24 mouse cellular contexts compared by ENCODE assay signal in the genomic region with DNA sequence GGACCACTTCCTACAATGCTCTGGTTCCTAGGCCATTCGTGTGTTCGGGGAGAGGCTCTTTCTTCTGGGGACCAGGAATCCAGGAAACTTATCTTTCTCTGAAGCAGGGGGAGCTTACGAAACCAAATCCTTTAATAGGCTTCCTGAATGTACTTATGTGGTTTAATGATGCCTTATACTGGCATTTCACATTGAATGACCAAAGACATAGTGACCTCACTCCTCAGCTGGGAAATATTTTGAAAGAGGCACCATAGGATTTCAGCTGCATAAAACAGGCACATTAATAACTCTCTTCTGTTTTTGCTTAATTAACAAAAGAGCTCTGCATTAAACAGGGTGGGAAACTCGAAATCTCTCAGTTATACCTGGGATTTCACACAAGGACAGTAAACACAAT. TPM values are rescaled to one million over a fixed set of nuclear protein-coding genes. Genes with fewer than 3 reads are reported as not detected.
DNase-seq lines count a peak whose midpoint lies in the region; ATAC-seq and TF ChIP-seq lines count a peak whose summit lies in the region.
"Had no signal": no experiment of that assay in that cellular context is flagged by ENCODE, and none has a peak within 500 bp of the region (broad histone marks: within the 10 kb centered on the region; RNA-seq: fewer than 3 reads in every experiment).

No protein-coding gene starts in this region.

- TF ChIP-seq EP300 in heart, postnatal 0 days (IDR thresholded peaks at IDR 0.05; ENCODE audit: low read depth) = no peak

- peaks cover 79% of the 10 kb centered on the region for H3K36me3 ChIP-seq in heart, postnatal 0 days (replicated peaks; ENCODE audit: control insufficient read depth, insufficient read depth, low read length)
- H3K36me3 ChIP-seq in lung, embryonic 15.5 days = peaks cover 66% of the 10 kb centered on the region

- H3K27ac ChIP-seq in heart, postnatal 0 days (ENCODE audit: low read depth) = 0 out of 2 replicates have a peak overlapping the region, but pooled peaks have one; percentile 25
- H3K27ac ChIP-seq in lung, embryonic 15.5 days = 0 out of 2 replicates have a peak overlapping the region, but pooled peaks have one; percentile 11
- H3K27ac ChIP-seq in olfactory bulb, adult 2 months (ENCODE audit: insufficient read depth, low read depth, low read length) = peak overlapping the region; percentile 78; the same call in 1 of the 2 replicates
- H3K27ac ChIP-seq: forebrain, embryonic 10.5 days; heart, embryonic 10.5 days; heart, embryonic 13.5 days; hindbrain, embryonic 13.5 days; intestine, embryonic 15.5 days had no signal

- TF ChIP-seq CTCF in heart, postnatal 0 days (IDR thresholded peaks at IDR 0.05; ENCODE audit: low read depth) = no peak
- no peak for TF ChIP-seq CTCF in olfactory bulb, adult 2 months (IDR thresholded peaks at IDR 0.05; ENCODE audit: insufficient read depth, low read depth, low read length)

- no peak for TF ChIP-seq POLR2A in olfactory bulb, adult 2 months (IDR thresholded peaks at IDR 0.05; ENCODE audit: insufficient read depth, low read depth, low read length)

- no peak overlapping the region for H3K4me3 ChIP-seq in heart, postnatal 0 days (ENCODE audit: low read depth, low read length)
- no peak overlapping the region for H3K4me3 ChIP-seq in lung, embryonic 15.5 days
- no peak overlapping the region for H3K4me3 ChIP-seq in olfactory bulb, adult 2 months (ENCODE audit: insufficient read depth, low read depth, low read length)
- H3K4me3 ChIP-seq: forebrain, embryonic 10.5 days; forebrain, embryonic 15.5 days; heart, embryonic 10.5 days; heart, embryonic 13.5 days; hindbrain, embryonic 10.5 days; hindbrain, embryonic 13.5 days; intestine, embryonic 15.5 days had no signal

- no peak for DNase-seq in heart, postnatal 0 days (ENCODE audit: low spot score)
- DNase-seq in heart, postnatal 25 days (ENCODE audit: low spot score) = no peak
- no peak for DNase-seq in lung, postnatal 25 days (ENCODE audit: low spot score)
- DNase-seq in Muller cell, postnatal 12 days (ENCODE audit: inconsistent ontology term) = peak; percentile 41
- no peak for DNase-seq in cerebellum, adult 8-10 months
- DNase-seq: adrenal gland, adult 2 months; adrenal gland, postnatal 14 days; cerebellum, adult 11-12 months; cerebellum, adult 9-10 months; cerebellum, postnatal 14 days; gastrocnemius, postnatal 25 days; heart, adult 18-20 months; heart, postnatal 14 days; kidney, adult 11 months had no signal

- 0 out of 2 replicates have a peak, but pooled peaks have one; percentile 41 for ATAC-seq in heart, postnatal 0 days (ENCODE audit: insufficient read depth, low read depth)
- no peak for ATAC-seq in lung, embryonic 15.5 days (ENCODE audit: borderline replicate concordance, extremely low read depth, low FRiP score, low TSS enrichment)
- ATAC-seq: forebrain, embryonic 15.5 days; hindbrain, embryonic 16.5 days; intestine, embryonic 15.5 days had no signal

- H3K4me1 ChIP-seq in heart, postnatal 0 days (ENCODE audit: control insufficient read depth, insufficient read depth) = no peaks in the 10 kb centered on the region
- no peaks in the 10 kb centered on the region for H3K4me1 ChIP-seq in lung, embryonic 15.5 days
- H3K4me1 ChIP-seq in olfactory bulb, adult 2 months (ENCODE audit: control insufficient read depth, insufficient read depth, low read length) = peaks cover 34% of the 10 kb centered on the region
- H3K4me1 ChIP-seq: forebrain, embryonic 10.5 days; heart, embryonic 13.5 days; hindbrain, embryonic 10.5 days; hindbrain, embryonic 13.5 days; intestine, embryonic 15.5 days had no signal

- no peaks in the 10 kb centered on the region for H3K9me3 ChIP-seq in heart, postnatal 0 days (replicated peaks; ENCODE audit: control insufficient read depth, low read length)
- H3K9me3 ChIP-seq in lung, embryonic 15.5 days = no peaks in the 10 kb centered on the region
- H3K9me3 ChIP-seq: forebrain, embryonic 10.5 days; forebrain, embryonic 15.5 days; heart, embryonic 10.5 days; heart, embryonic 13.5 days; hindbrain, embryonic 10.5 days; hindbrain, embryonic 13.5 days; intestine, embryonic 15.5 days had no signal

- H3K9ac ChIP-seq in heart, postnatal 0 days (replicated peaks; ENCODE audit: low read depth, low read length) = no peak overlapping the region
- no peak overlapping the region for H3K9ac ChIP-seq in lung, embryonic 15.5 days
- H3K9ac ChIP-seq: forebrain, embryonic 15.5 days; heart, embryonic 13.5 days; hindbrain, embryonic 13.5 days; intestine, embryonic 15.5 days had no signal

- H3K4me2 ChIP-seq in heart, postnatal 0 days (ENCODE audit: low read depth, low read length) = no peak overlapping the region
- no peak overlapping the region for H3K4me2 ChIP-seq in lung, embryonic 15.5 days
- H3K4me2 ChIP-seq: forebrain, embryonic 15.5 days; heart, embryonic 13.5 days; hindbrain, embryonic 13.5 days; intestine, embryonic 15.5 days had no signal

- intact Hi-C loops in heart, postnatal 25 days (cut with DNase I) = no loop called here

- H3K27me3 ChIP-seq in heart, postnatal 0 days (ENCODE audit: control insufficient read depth, insufficient read depth, low read length) = no peaks in the 10 kb centered on the region
- no peaks in the 10 kb centered on the region for H3K27me3 ChIP-seq in lung, embryonic 15.5 days
- H3K27me3 ChIP-seq: forebrain, embryonic 15.5 days; heart, embryonic 13.5 days; hindbrain, embryonic 13.5 days; intestine, embryonic 15.5 days had no signal

- 67% methylated on average over 4 of the region's 4 CpGs for WGBS in heart, postnatal 0 days
- 77% methylated on average over 4 of the region's 4 CpGs for WGBS in lung, embryonic 15.5 days
- 49% methylated on average over 4 of the region's 4 CpGs for WGBS in olfactory bulb, adult 2 months

RNA-seq across cellular contexts. Expression of a gene that starts 57.6 kb away (rescaled TPM):
- 35.5 and 48.1 TPM in 2 replicates for total RNA-seq in heart, postnatal 0 days (2014; rRNA removed; ENCODE audit: low replicate concordance)
- 4.0 and 4.3 TPM in 2 replicates for polyA plus RNA-seq in heart, postnatal 0 days (2015; fragmentation: Nextera tagmentation; extraction: Ambion mirVana)
- total RNA-seq in heart, postnatal 25 days (2021) = 10 to 100 TPM; 24.0 to 25.0 TPM
- polyA plus RNA-seq in lung, embryonic 15.5 days (2015; fragmentation: Nextera tagmentation; extraction: Ambion mirVana) = 8.9 and 9.0 TPM in 2 replicates
- not detected in 2 replicates for polyA plus RNA-seq in olfactory bulb, adult 2 months (2012; ENCODE audit: insufficient read depth, insufficient read length, low replicate concordance, missing spikeins)

Comparison
In these comparisons a context has a peak if more than half of its experiments do, and no peak if none do; other contexts are left out.
1. H3K27ac ChIP-seq: peak in every context shown above with its lines; median percentile 78 in olfactory bulb, adult 2 months; 25 in heart, postnatal 0 days; 11 in lung, embryonic 15.5 days.